Mouse (Mus musculus) adrenal gland (tissue): ENCODE results near the gene Tspan32.

Experiments used
- intact Hi-C: fragments of 180-260 bp; cut with DNase I; formaldehyde crosslinking; loops from one replicate; pipeline ENCODE4 v1.15.1; 2025

Tspan32 gene

DNA sequence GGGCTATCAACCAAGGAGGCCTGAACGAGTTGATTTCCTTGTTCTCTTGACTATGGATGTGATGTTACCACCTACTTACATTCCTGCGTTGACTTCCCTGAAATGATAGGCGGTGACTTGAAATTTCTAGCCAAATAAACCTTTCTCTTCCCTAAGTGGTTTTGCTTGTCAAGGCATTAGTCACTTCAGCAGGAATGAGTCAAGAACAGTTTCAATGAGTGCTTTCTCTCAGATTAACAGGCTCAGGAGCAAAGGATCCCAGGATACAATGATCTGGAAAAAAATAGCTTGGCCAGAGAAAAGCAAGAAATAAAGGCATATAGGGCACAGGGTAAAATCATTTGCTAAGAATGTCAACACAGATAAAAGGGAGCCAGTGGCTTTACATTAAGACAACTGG is 20.6 kb downstream of the Tspan32 start:
- intact Hi-C loops = no loop called here

DNA sequence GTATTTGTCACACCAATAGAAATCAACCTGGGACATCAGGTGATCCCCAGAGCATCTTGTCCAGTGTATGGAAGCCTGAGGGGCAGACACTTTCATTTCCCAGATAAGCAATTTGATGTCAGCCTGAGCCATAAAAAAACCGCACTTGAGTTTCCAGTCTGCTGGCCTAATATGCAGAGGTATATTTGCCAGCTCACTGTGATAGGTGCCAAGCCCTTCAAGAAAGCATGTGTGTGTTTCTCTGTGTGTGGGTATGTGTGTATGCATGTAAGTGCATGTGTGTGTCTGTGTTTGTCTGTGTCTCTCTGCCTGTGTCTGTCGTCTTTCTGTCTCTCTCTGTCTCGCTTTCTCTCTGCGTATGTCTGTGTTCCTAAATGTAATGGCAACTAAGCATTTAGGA is 22.4 kb downstream of the Tspan32 start:
- intact Hi-C loops = no loop called here

DNA sequence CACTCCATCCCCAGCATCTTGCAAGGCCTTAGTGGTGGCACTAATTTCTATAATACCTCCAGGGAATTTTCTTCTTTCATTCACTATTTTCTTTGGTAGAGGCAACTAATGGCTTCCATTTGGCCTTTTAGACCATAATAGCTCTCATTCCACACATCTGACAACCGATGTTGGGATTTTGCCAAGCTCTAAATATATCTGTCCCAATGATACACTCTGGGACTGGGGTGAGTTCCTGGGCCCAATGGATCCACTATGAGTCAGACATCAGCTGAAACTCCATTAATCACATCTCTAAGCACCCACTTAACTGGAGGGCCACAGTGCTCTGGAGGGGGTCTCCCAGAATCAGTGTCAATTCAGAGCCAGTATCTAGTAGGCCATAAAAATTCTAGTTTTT is 27.0 kb downstream of the Tspan32 start:
- intact Hi-C loops = no loop called here

DNA sequence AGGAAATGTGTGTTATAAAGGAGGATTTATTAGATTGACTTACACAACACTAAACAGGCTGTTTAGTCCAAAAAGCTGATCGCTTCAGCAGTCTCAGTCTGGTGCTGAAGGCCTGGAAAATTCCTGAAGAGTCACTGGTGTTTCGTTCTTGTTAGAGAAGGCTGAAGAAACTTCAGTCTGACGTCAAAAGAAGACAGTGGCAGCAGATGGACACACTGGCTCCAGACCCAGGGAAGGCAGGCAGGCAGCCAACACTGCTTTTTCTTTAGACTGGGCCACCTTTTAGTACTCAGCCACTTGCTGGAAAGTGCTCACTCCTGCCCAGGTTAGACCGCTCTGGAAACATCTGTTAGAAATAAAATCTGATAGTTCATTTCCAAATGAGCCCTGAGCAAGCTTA is 28.7 kb downstream of the Tspan32 start:
- intact Hi-C loops = no loop called here

DNA sequence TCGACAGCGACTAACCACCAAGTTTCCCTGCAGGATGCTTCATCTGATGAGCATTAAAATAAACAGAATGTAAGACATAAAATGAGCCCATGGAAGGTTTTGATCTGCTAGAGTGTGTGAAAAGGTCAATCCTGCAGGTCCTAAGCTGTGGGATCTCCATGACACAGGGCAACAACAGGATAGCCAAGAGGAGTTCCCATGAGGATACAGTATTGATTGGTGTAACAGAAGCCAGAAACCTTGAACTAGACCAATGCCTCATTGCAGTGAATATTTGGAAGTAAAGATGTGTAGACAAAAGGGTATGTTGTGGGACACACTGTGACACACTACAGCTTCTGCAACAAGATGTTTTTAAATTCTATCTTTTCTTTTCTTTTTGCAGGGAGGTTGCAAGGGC is 29.3 kb downstream of the Tspan32 start:
- intact Hi-C loops = no loop called here

DNA sequence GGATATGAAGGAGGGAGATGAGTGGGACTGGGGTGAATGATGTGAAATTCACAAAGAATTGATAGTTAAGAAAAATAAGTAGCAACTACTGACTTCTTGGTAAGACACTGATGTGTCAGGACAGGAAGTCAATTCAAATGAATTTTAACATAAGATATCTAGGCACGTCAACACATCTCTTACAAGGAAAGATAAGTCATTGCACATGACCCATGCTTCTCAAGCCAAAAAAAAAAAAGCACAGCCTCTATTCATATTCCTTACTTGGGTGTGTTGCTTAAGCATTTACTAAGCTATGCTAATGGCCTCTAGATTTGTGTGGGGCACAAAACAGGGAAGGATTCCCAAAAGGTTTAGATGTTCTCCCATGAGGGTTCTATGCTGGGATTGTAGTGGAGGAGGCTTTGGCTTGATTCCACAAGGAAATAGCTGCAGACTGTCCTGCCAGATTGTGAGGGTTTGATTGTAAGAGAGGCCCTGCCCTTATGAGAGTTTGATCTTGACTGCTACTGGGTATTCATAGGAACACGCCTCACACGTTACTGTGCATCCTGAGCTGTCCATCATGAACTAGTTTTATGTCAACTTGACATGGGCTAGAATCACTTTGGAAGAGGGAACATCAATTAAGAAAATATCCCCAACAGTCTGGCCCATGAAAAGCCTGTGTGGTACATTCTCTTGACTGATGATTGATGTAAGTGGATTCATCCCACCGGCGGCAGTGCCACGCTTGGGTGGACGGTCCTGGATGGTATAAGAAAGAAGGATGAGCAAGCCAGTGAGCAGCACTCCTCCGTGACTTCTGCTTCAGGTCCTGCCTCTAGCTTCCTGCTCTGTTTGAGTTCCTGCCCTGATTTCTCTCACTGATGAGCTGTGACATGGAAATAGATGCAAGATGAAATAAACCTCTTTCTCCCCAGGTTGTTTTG is 29.9 kb downstream of the Tspan32 start:
- intact Hi-C loops = no loop called here

DNA sequence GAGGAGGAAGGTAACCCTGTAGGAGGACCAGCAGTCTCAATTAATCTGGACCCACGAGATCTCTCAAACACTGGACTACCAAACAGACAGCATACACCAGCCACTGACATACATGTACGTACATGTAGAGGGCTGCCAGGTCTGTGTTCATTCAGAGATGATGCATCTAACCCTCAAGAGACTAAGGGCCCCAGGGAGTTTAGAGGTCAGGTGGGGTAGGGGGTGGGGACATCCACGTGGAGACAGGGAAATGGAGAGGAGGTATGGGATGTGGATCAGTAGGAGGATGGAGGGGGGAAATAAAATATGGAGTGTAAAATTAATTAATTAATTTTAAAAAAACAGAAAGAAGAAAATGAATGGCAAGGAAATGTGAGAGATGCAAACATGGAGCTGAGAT is 31.9 kb downstream of the Tspan32 start:
- intact Hi-C loops = no loop called here

DNA sequence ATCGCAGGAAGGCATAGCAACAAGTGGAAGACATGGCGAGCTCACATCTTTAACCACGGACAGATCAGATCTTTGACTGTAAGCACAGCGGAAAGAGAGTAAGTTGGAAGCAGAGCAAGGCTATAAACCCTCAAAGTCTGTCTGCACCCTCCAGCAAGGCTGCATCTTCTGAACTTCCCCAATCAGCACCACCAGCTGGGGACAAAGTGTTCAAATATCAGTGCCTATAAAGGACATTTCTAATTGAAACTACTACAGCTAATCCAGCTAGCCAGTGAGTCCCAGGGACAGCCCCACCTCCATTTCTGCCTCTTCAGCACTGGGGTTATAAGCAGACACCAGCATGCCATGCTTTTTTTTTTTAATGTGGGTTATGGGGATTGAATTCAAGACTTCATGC is 32.5 kb downstream of the Tspan32 start:
- intact Hi-C loops = no loop called here

DNA sequence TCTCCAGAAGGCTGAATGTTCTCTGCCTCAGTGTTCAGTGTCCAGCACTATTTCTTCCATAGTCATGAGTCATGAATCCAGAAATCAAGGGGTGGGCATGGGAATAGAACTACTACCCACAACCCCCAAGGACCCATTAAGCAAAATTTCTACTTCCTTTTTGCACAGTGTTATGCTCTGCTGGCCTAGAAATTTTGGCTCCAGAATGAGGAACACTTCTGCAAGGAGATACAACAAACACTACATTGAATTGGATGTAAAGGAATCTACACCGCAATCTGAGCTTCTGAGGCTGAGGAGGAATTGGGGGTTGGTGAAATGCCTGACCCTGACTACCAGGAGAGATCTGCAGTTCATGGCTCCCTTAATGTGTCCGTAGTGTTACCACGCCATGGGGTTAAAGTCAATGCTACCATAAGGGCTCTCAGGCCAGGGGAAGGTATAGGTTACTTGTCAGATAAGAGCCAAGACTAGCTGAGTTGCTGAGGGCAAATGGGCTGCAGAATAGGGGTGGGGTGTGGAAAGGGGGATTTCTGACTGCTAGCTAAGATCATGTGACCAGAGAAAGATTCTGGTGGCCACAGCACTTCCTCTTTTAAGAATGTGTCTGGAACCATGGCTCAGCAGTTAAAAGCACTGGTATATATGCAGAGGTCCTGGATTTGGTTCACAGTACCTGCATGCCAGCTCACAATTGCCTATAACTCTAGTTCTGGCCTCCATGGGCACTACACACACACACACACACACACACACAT is 33.5 kb downstream of the Tspan32 start:
- intact Hi-C loops = no loop called here

DNA sequence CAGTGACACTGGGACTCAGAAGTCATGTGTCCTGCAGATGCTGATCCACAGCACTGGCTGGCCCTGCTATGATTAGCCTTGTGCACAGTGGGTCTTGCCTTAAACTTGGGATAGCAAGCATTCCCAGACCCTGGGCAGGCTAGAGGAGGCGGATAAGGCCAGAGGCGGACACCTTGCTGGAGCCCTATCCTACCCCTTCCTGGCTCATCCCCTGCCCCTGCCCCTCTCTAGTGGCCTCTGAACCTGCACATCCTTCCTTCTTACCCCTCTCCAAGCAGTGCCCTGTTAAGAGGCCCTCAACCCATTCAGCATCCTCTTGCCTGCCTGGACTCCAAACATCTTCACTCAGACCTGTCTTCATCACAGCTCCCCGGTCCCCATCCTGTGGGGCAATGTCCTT is 35.7 kb downstream of the Tspan32 start:
- intact Hi-C loops = no loop called here

DNA sequence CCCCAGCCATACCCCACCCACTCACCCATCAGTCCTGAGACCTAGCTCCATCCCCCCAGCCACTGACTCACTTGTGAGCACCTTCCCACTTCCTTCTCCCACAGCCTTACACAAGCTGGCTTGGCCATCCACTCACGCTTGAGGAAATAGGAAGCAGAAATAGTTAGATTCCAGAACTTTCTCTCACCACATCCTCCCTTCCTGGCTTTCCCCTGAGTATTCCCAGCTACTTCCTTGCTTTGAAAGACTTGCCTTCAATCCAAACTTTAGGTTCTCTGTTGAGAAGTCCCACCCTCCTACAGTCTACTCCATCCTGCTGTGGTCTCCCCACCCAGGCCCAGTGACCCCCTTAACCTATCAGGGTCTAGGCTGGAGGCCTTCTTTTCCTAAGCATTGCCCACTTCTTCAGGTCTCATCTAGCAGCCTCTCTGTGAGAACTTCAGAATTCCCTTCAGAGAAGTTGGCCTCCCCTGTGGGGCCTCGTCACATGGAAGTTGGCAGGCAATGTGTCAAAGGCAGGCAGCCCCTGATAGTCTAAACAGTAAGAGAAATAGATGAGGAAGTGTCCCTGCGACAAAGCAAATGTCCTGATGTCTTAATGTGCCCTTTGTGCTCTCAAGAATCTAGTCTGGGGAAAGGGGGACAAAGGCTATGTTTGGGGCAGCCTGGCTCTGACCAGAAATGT is 36.4 kb downstream of the Tspan32 start:
- intact Hi-C loops = no loop called here

DNA sequence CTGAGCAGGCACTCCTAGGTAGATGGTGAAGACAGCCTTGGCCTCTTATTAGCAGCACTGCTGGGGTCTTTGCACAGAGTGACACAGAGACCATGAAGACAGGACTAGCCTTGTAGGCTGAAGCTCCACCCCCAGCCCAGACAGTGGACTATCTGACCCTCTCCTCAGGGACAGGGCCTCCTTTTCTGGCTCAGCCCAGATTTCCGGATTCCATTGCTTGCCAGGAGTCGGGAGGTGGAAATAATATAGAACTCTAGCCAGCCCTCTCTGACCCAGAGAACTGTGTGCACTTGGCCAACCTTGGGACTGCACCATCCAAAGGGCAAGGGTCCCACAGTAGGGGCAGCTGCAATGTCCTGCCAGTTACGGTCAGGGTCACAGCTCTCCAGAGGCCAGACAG is 37.2 kb downstream of the Tspan32 start:
- intact Hi-C loops = no loop called here

DNA sequence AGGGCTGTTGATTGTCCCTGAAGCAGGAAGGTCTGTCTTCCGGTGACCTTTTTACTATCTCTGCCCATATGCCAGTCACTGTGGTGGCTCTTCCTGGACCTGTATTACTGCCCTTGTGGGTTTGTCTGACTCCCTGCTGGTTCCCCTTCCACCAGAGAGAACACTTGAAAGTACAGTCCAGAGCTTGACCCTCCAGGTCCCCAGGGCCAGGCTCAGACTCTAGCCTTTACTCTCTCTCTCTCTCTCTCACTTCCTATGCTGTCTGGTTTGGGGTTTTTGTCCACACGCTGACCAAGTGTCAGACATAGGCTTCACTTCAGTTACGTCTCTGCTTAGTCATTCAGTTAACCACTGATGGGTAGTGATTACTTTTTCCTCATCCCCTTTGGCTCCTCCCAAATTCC is 38.1 kb downstream of the Tspan32 start:
- intact Hi-C loops = no loop called here

DNA sequence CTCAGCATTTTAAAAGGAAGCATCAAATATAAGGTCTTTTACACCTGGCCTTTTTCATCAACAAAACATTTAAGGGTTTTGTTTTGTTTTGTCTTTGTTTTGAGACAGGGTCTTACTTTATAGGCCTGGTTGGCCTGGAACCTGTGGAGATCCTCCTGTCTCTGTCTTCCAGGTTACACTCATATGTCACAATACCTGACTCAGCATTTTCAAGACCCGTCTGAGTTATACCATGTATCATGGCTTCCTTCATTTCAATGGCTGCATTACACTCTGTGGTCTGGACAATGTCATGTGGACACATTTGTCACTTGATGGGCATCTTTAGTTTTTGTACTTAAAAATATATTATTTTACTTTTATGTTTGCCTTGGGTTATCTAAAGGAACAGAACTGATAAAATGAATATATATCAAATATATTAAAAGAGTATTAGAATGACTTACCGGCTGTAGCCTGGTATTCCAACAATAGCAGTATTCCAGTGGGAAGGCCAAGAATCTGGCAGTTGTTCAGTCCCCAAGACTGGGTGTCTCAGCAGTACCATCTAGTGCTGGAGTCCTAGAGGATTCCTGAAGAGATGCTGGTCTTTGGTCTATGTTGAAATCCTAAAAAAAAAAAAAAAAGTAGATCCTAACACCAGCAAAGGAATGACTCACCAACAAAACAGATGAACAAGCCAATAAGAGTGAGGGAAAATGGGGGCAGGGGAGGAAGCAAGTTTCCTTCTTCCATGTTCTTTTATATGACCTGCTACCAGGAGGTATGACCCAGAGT is 39.4 kb downstream of the Tspan32 start:
- intact Hi-C loops = no loop called here

DNA sequence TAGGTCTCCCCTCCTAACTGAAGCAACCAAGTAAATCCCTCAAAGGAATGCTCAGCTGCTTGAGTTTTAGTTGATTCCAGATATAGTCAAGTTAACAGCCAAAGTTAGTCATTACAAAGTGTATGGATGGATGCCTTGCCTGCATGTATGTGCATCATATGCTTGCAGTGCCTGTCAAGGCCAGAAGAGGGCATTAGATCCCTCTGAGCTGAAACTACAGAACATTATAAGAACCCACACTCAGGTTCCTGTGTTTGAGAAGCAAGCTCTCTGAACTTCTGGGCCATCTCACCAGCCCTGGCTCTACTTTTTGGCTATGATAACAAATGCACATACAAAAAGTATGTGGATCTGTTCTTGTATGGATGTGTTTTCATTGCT is 40.0 kb downstream of the Tspan32 start:
- intact Hi-C loops = no loop called here

DNA sequence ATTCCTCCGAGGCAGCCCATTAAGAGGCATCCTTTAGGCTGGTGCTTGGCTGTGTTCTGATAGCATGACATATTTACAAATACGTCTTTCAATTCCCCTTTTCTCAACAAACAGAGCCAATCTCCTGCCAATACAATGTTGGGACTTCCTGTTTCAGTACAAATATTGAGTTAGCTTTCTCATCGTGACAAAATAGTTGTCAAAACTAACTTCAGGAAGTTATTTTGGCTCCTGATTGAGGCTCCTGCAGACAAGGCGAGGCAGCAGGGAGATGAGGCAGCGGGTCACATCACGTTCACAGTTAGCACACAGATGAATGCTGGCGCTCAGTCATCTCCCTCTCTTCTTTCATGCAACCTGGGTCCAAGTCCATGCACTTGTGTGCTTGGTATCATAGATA is 41.5 kb downstream of the Tspan32 start:
- intact Hi-C loops = no loop called here

DNA sequence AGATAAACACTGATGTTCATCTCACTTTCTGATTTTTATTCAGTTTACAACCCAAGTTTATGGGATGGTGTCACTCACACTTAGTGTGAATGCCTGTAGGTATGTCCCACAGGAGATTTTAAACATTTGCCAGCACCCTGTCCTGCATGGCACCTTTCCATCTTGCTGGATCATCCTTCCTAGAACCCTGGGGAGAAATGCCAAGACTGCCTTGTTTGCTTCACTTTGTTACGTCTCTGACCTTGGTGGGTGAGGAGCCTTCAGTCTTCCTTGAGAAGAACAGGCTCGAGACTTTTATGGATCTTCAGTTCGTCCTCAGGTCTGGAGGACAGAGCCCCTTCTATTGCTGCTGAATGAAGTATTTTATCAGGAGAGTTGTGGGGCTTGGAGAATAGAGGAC is 44.5 kb downstream of the Tspan32 start:
- intact Hi-C loops = no loop called here

DNA sequence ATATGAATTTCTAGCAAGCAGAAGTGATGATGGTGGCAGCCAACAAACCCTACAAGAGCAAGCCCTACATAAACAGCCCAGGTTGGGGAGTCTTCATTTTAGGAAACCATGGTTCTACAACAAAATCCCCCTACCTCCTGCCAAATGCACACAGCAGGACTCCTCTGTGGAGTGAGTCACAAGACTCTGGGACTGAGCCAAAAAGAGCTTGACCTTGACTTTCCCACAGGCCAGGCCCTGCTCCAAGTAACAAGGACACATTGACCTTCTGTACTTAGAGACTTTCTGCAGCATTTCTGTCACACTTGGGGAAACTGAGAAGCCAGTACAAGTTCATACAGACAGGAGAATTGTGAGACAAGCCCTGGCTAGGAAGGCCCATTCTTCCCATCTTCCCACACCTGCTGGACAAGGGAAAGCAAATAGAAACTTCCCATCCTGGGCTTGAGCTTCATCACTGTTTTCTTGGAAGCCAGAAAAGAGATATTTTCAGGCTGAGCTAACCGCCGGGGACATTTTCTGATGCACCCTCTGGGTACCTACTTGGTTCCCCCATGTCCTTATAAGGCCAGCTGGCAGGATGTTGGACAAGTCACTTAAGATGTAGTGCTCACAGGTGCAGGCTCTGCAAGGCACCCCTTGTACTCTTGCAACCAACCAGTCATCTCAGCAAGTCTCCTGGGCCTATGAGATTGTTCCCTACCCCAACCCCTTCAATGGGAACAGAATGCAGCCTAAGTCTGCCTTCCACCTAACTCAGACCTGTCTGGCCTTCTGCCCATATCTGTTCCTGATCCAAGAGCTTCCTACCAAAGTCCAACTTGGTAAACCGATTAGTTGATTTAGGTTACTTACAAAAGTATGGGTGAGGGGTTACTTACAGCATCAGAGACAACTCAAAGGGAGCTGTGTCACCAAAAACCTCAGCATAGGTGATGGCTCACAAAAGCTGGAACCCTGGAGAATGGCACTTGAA is 45.3 kb downstream of the Tspan32 start:
- intact Hi-C loops = loop anchor here (5.0 kb wide), 1 partner anchor 43 kb away; the partner anchor contains the start of gene Tspan32

DNA sequence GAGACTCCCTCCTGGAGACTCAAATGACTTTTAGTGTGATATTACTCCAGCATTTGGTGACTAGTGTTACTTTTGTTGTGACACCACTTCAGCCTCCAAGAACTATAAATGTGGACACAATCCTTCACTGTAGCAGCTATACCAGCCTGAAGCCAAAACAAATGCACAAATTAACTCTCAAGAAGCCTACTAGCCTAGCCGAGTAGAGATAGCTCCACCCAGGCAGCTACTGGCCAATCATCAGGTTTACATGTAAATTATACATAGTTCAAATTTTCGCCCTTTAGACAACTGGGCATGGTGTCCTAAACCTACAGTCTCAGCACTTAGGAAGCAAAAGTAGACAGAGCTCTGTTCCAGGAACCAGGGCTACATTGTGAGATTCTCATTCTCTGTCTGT is 46.5 kb downstream of the Tspan32 start:
- intact Hi-C loops = loop anchor here (5.0 kb wide), 1 partner anchor 44 kb away; the partner anchor contains the start of gene Tspan32

DNA sequence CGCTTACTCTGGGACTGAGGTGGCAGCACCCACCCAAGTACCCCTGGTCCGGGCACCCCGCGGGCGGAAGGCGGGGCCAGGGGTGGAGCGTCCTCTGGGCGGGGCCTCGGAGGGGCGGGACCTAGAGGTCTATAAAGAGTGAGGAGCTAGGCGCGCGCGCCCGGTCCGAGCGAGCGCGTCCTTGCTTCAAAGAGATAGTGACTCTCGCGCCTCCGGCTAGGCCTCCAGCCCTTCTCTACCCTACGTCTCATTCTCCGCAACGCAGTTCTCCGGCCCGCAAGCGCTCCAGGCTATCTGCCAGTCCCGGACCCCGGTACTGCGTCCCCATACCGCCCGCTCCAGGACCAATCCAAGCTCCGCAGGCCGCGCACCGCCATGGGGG is 47.8 kb downstream of the Tspan32 start, which contains the start of gene Cd81:
Cd81 (plus strand) TSS at position 114 of the 382 bp plus-strand sequence.
- intact Hi-C loops = loop anchor here (5.0 kb wide), 1 partner anchor 45 kb away; the partner anchor contains the start of gene Tspan32
